Mouse (Mus musculus): Measurements from ENCODE around the gene Gm11985. TPM values are rescaled to one million over a fixed set of nuclear protein-coding genes. Genes with fewer than 3 reads are reported as not detected.

The Gm11985 gene
- total and polyA plus RNA-seq, 2 experiments: not detected

DNA sequence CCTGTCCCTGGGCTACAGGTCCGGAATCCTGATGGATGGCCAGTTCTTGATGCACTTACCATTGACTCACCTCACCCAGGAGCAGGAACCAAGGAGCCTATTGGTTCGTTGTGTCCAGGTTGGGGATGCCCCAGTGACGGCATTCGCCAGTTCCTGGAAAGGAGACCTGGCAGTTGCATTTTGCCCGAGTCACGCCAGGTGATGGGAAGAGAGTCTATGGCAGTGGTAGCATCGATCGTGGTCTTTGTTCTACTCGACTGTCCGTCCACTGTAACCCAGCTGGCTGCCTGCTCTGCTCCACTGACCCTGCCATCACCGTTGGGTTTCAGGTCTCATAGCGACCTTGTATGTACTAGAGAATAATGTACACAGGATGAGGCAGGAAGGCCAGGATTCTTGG lies 36.0 kb downstream of the Gm11985 start:
- WGBS: 26% methylated on average over 12 of the region's 12 CpGs
- Histone ChIP-seq H3K9ac (ENCODE audit: low read depth, low read length) (no peak overlapping the region), H3K27ac (replicated peaks; ENCODE audit: insufficient read depth, low read depth, low read length) (peak overlapping the region; percentile 78), H3K4me3 (ENCODE audit: insufficient read depth, low read depth, low read length) (no peak overlapping the region), H3K4me1 (ENCODE audit: control insufficient read depth, insufficient read depth, low read length) (peaks cover 26% of the 10 kb centered on the region), H3K36me3 (ENCODE audit: control insufficient read depth, insufficient read depth, low read length) (no peaks in the 10 kb centered on the region), H3K79me2 (ENCODE audit: control insufficient read depth, insufficient read depth, low read length) (no peaks in the 10 kb centered on the region), H3K27me3 (ENCODE audit: control insufficient read depth, insufficient read depth, low read length) (no peaks in the 10 kb centered on the region)
- DNase-seq (ENCODE audit: extremely low read depth, low read depth, low spot score): peak; percentile 99
- no peak for TF ChIP-seq POLR2A (IDR thresholded peaks at IDR 0.05; ENCODE audit: extremely low read depth, insufficient read depth, low read length)

DNA sequence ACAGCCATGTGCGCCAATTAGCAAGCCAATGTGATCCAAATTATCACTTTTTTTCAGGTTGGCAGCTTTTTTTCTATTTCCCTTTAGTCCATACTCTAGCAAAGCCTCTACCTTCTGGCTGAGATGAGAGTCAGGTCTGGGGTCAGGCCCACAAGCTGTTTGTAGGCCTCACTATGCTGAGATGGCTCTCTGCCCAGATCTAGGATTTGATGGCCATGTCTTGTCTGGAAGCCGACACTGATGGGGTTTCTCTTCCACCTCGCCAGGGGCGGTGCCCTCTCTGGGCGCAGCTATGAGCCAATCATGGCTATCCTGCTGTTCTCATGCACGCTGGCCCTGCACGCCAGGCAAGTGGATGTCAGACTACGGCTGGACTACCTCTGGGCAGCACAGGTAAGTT lies 37.9 kb downstream of the Gm11985 start:
- Histone ChIP-seq H3K79me2 (ENCODE audit: control insufficient read depth, insufficient read depth, low read length) (no peaks in the 10 kb centered on the region), H3K27ac (replicated peaks; ENCODE audit: insufficient read depth, low read depth, low read length) (no peak overlapping the region), H3K27me3 (ENCODE audit: control insufficient read depth, insufficient read depth, low read length) (no peaks in the 10 kb centered on the region), H3K4me1 (ENCODE audit: control insufficient read depth, insufficient read depth, low read length) (peaks cover 26% of the 10 kb centered on the region), H3K4me3 (ENCODE audit: insufficient read depth, low read depth, low read length) (no peak overlapping the region), H3K36me3 (ENCODE audit: control insufficient read depth, insufficient read depth, low read length) (no peaks in the 10 kb centered on the region), H3K9ac (ENCODE audit: low read depth, low read length) (no peak overlapping the region)
- 83% methylated on average over 8 of the region's 8 CpGs for WGBS
- DNase-seq (ENCODE audit: extremely low read depth, low read depth, low spot score): no peak
- TF ChIP-seq POLR2A (IDR thresholded peaks at IDR 0.05; ENCODE audit: extremely low read depth, insufficient read depth, low read length) (no peak), CTCF (IDR thresholded peaks at IDR 0.05; ENCODE audit: low read depth, low read length) (no peak)

DNA sequence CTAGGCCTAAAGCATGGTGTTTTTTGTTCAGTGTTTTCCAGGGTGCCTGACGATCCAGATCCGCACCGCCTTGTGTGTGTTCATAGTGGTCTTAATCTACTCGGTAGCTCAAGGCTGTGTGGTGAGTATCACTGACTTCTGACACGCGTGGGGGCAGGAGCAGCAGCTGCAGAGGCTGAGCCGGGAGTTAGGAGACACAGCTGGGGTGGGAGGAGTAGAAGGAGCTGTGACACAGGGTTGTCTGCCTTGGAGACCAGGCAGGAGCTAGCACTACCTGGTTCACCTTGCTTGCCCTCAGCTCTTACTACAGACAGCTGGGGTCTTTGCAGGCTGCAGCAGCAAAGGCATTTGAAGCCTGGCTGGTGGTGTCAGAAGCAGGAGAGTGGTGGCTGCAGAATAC lies 38.9 kb downstream of the Gm11985 start:
- Histone ChIP-seq H3K36me3 (ENCODE audit: control insufficient read depth, insufficient read depth, low read length) (no peaks in the 10 kb centered on the region), H3K27ac (replicated peaks; ENCODE audit: insufficient read depth, low read depth, low read length) (no peak overlapping the region), H3K27me3 (ENCODE audit: control insufficient read depth, insufficient read depth, low read length) (no peaks in the 10 kb centered on the region), H3K4me1 (ENCODE audit: control insufficient read depth, insufficient read depth, low read length) (peaks cover 29% of the 10 kb centered on the region), H3K4me3 (ENCODE audit: insufficient read depth, low read depth, low read length) (no peak overlapping the region), H3K9ac (ENCODE audit: low read depth, low read length) (no peak overlapping the region), H3K79me2 (ENCODE audit: control insufficient read depth, insufficient read depth, low read length) (no peaks in the 10 kb centered on the region)
- no peak for DNase-seq (ENCODE audit: extremely low read depth, low read depth, low spot score)
- no peak for TF ChIP-seq POLR2A (IDR thresholded peaks at IDR 0.05; ENCODE audit: extremely low read depth, insufficient read depth, low read length)
- TF ChIP-seq CTCF (IDR thresholded peaks at IDR 0.05; ENCODE audit: low read depth, low read length): no peak
- WGBS: 82% methylated on average over 7 of the region's 7 CpGs

DNA sequence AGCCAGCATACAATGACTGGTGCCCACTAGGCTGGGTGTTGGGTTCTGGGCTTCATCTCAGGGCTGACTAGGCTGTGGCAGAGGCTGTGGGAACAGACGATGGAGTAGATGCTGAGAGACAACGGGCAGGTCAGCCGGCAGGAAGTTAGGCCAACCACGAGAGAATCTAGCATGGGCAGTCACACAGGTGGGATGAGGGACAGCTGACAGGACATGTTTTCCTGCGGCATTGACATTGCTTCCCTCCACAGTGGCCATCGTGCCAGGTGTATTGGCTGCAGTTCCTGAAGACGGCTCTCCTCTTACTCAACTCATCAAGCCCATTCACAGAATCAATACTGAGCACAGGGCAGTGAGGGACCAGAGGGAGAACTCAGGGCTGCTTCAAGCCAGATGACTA lies 40.4 kb downstream of the Gm11985 start:
- Histone ChIP-seq H3K9ac (ENCODE audit: low read depth, low read length) (no peak overlapping the region), H3K79me2 (ENCODE audit: control insufficient read depth, insufficient read depth, low read length) (no peaks in the 10 kb centered on the region), H3K36me3 (ENCODE audit: control insufficient read depth, insufficient read depth, low read length) (no peaks in the 10 kb centered on the region), H3K27me3 (ENCODE audit: control insufficient read depth, insufficient read depth, low read length) (no peaks in the 10 kb centered on the region), H3K4me1 (ENCODE audit: control insufficient read depth, insufficient read depth, low read length) (peaks cover 23% of the 10 kb centered on the region), H3K4me3 (ENCODE audit: insufficient read depth, low read depth, low read length) (no peak overlapping the region), H3K27ac (replicated peaks; ENCODE audit: insufficient read depth, low read depth, low read length) (peak overlapping the region; percentile 45)
- TF ChIP-seq POLR2A (IDR thresholded peaks at IDR 0.05; ENCODE audit: extremely low read depth, insufficient read depth, low read length): no peak
- 31% methylated on average over 7 of the region's 7 CpGs for WGBS
- peak; percentile 85 for DNase-seq (ENCODE audit: extremely low read depth, low read depth, low spot score)

DNA sequence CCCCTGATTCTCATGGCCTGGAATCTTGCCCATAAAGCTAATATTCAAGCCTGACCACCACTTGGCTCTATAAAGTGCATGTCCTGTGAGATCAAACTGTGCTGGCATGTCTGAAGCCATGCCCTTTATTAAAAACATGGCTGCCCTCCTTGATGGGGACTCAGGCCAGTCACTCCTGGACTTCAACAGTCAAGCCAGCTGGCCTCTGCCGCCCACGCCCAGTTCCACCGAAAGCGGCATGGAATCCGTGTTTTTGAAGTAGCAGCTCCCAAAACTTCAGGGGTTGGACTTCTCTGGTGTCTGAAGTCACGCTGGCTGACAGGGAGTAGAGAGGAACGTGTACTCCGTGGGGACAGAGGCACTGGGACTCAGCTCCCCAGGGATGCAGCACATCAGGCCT lies 40.8 kb downstream of the Gm11985 start:
- DNase-seq (ENCODE audit: extremely low read depth, low read depth, low spot score): no peak
- Histone ChIP-seq H3K4me1 (ENCODE audit: control insufficient read depth, insufficient read depth, low read length) (peaks cover 22% of the 10 kb centered on the region), H3K9ac (ENCODE audit: low read depth, low read length) (no peak overlapping the region), H3K36me3 (ENCODE audit: control insufficient read depth, insufficient read depth, low read length) (no peaks in the 10 kb centered on the region), H3K4me3 (ENCODE audit: insufficient read depth, low read depth, low read length) (no peak overlapping the region), H3K27me3 (ENCODE audit: control insufficient read depth, insufficient read depth, low read length) (no peaks in the 10 kb centered on the region), H3K79me2 (ENCODE audit: control insufficient read depth, insufficient read depth, low read length) (no peaks in the 10 kb centered on the region), H3K27ac (replicated peaks; ENCODE audit: insufficient read depth, low read depth, low read length) (peak overlapping the region; percentile 45)
- TF ChIP-seq POLR2A (IDR thresholded peaks at IDR 0.05; ENCODE audit: extremely low read depth, insufficient read depth, low read length): no peak
- TF ChIP-seq CTCF (IDR thresholded peaks at IDR 0.05; ENCODE audit: low read depth, low read length): no peak
- 65% methylated on average over 8 of the region's 8 CpGs for WGBS

DNA sequence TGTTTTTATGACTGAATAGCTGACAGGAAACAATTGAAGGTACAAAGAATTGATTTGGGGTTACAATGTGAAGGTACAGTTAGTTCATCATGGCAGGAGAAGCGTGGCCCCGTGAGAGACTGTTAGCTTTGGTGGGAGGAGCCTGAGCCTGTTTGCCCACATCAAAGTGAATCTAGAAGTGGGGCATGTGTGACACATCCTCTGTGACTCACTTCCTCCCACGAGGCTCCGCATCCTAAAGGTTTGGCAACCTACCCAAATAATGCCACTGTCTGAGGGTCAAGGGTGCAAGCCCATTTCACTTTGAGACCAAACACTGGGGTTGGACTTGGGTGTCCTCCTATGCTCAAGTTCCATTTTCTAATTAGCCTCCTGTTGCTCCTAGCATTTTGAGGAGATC lies 43.1 kb downstream of the Gm11985 start:
- Histone ChIP-seq H3K27me3 (ENCODE audit: control insufficient read depth, insufficient read depth, low read length) (no peaks in the 10 kb centered on the region), H3K9ac (ENCODE audit: low read depth, low read length) (no peak overlapping the region), H3K27ac (replicated peaks; ENCODE audit: insufficient read depth, low read depth, low read length) (no peak overlapping the region), H3K79me2 (ENCODE audit: control insufficient read depth, insufficient read depth, low read length) (no peaks in the 10 kb centered on the region), H3K4me1 (ENCODE audit: control insufficient read depth, insufficient read depth, low read length) (peaks cover 12% of the 10 kb centered on the region; the same call in 1 of the 2 replicates), H3K36me3 (ENCODE audit: control insufficient read depth, insufficient read depth, low read length) (no peaks in the 10 kb centered on the region), H3K4me3 (ENCODE audit: insufficient read depth, low read depth, low read length) (no peak overlapping the region)
- no peak for TF ChIP-seq POLR2A (IDR thresholded peaks at IDR 0.05; ENCODE audit: extremely low read depth, insufficient read depth, low read length)
- 21% methylated on average over 4 of the region's 4 CpGs for WGBS
- DNase-seq (ENCODE audit: extremely low read depth, low read depth, low spot score): peak; percentile 22
